Mouse (Mus musculus): ENCODE data around the gene Zbtb9. TPM values are rescaled to one million over a fixed set of nuclear protein-coding genes. Genes with fewer than 3 reads are reported as not detected.
A peak's percentile ranks its signal among the peaks of the same experiment; 100 is the strongest.
"Not testable (repeated sequence)": the region's sequence is repeated elsewhere in the genome, so short reads cannot be mapped to it uniquely, and the experiment has no call there.

The Zbtb9 gene
- total RNA-seq, 2 experiments from 2014 or later = 16.3 to 18.3 TPM

DNA sequence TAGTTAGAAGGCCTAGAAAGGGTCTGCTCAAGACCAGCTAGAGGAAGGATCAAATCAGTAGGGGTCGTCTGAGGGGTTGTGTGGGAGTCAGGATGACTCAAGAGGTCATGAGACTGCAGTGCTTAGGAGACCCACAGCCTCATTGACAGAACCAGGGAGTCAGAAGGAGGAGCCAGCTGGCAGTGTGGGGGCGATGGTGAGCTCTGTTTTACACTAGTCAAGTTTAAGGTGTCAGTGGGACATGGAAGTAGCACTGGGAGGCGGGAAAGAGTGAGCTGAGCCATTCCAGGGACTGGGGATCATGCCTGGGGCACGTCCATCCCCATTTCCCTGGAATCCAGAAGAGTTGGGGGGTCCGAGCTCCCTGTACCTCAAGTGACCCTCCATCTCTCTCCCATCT, 14.1 kb upstream of the Zbtb9 start:
- no peak overlapping the region; the same call in 1 of the 2 replicates for H3K27ac ChIP-seq
- H3K4me3 ChIP-seq = no peak overlapping the region
- intact Hi-C loops (cut with DNase I) = no loop called here
- DNase-seq (ENCODE audit: extremely low spot score in 1 of 2, low spot score in 2 of 2) = no peak
- no peak for TF ChIP-seq CTCF (IDR thresholded peaks at IDR 0.05)

DNA sequence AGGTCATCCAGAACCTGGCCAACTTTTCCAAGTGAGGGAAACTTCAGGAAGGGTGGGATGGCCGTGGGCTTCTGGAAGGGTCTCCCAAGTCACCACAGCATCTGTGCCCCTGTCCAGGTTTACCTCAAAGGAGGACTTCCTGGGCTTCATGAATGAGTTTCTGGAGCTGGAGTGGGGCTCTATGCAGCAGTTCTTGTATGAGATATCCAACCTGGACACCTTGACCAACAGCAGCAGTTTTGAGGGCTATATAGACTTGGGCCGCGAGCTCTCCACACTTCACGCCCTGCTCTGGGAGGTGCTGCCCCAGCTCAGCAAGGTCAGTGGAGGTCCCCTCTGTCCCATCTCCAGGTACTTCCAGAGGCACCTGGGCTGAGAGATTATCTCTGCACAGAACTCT, 13.2 kb upstream of the Zbtb9 start:
- DNase-seq (ENCODE audit: extremely low spot score in 1 of 2, low spot score in 2 of 2) = no peak
- no peak overlapping the region for H3K27ac ChIP-seq
- H3K4me3 ChIP-seq = no peak overlapping the region
- TF ChIP-seq CTCF (IDR thresholded peaks at IDR 0.05) = no peak
- intact Hi-C loops (cut with DNase I) = no loop called here

DNA sequence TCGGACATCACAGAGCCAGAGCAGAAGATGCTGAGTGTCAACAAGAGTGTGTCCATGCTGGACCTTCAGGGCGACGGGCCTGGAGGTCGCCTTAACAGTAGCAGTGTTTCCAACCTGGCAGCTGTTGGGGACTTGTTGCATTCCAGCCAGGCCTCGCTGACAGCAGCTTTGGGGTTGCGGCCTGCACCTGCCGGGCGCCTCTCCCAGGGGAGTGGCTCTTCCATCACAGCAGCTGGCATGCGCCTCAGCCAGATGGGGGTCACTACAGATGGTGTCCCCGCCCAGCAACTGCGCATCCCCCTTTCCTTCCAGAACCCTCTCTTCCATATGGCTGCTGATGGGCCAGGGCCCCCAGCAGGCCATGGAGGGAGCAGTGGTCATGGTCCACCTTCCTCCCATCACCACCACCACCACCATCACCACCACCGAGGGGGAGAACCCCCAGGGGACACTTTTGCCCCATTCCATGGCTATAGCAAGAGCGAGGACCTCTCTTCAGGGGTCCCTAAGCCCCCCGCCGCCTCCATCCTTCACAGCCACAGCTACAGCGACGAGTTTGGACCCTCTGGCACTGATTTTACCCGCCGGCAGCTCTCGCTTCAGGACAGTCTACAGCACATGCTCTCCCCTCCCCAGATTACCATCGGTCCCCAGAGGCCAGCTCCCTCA, 11.3 kb upstream of the Zbtb9 start:
- intact Hi-C loops (cut with DNase I) = no loop called here
- Histone ChIP-seq H3K27ac (no peak overlapping the region), H3K4me3 (no peak overlapping the region)
- no peak for TF ChIP-seq CTCF (IDR thresholded peaks at IDR 0.05)
- DNase-seq (ENCODE audit: extremely low spot score in 1 of 2, low spot score in 2 of 2) = no peak

DNA sequence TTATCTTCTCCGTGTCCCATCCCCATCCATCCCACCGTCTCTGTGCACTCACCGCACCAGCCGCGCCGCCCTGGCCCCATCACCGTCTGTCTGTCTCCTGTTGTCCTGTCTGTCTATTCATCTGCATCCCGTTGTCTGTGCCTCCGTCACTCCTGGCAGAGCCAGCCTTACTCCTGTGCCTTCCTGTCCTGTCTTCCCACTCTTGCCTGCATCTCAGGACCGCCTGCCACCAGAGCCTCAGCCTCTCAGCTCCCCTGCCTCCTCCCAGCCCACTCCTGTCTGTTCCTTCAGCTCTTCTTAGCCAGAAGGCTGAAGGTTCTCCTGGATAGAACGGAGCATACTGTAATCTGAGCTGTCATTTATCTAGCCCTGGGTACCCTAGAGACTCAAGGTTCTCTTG, 6.0 kb upstream of the Zbtb9 start:
- TF ChIP-seq CTCF (IDR thresholded peaks at IDR 0.05) = no peak
- H3K27ac ChIP-seq = peak overlapping the region; percentile 83
- intact Hi-C loops (cut with DNase I) = no loop called here
- no peak overlapping the region for H3K4me3 ChIP-seq
- no peak for DNase-seq (ENCODE audit: extremely low spot score in 1 of 2, low spot score in 2 of 2)

DNA sequence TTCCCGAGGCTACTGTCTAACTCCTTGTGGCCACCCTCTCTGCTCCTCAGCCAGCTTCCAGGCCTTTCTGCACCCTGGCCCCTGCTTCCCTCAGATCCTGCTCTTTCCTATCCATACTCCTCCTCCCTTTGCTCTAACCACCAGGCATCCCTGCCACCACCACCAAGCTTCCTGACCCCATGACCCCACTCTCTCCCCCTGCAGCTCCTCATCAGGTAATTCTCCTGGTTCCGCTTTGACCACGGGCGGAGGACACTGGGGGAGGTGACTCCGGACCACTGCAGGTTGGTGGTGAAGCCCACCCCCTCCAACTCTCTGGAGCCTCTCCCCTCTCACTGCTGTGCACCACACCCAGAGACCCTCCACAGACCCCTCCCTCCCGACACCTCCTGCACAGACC, 5.5 kb upstream of the Zbtb9 start:
- intact Hi-C loops (cut with DNase I) = no loop called here
- peak overlapping the region; percentile 83 for H3K27ac ChIP-seq
- H3K4me3 ChIP-seq = no peak overlapping the region
- DNase-seq (ENCODE audit: extremely low spot score in 1 of 2, low spot score in 2 of 2) = no peak
- no peak for TF ChIP-seq CTCF (IDR thresholded peaks at IDR 0.05)

DNA sequence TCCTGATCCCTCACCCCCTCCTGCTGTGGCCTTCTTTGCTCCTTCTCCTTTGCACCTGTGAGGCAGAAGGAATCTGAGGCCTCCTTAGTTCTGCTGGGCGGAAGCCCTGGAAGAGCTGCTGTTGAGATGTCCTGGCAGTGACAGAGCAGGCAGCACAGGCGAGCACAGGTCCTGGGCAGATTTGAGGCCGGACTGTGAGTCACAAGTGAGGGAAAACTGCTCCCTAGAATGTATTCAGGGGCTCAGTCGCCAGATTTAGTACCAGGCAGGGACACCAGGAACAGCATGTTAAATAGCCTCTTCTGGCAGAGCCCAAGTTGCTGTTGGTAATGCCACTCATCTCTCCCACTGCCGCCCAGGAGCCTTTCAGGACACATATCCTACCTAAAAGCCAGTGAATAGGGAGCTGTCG, 4.8 kb upstream of the Zbtb9 start:
- H3K4me3 ChIP-seq = no peak overlapping the region
- peak overlapping the region; percentile 83 for H3K27ac ChIP-seq
- DNase-seq (ENCODE audit: extremely low spot score in 1 of 2, low spot score in 2 of 2) = no peak
- intact Hi-C loops (cut with DNase I) = loop anchor here (2.0 kb wide), 1 partner anchor 15 kb away; no protein-coding TSS in a partner anchor
- no peak for TF ChIP-seq CTCF (IDR thresholded peaks at IDR 0.05)

DNA sequence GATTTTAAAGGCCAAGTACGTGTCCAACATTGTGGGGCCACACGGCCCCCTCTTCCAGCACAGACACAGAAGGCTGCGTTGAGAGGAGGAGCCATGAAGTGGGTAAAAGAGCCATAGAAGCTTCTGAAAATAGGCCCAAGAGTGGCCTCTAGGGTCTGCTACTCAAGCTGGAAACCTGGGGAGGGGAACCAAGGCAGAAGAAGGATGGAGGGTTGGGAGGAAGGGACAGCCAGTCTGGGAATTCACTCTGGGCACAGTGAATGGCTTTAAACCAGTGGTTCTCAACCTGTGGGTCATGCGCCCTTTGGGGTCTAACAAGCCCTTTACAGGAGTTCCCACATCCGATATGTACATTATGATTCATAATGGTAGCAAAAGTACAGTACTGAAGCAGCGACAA, 3.7 kb upstream of the Zbtb9 start:
- intact Hi-C loops (cut with DNase I) = loop anchor here (2.0 kb wide), 1 partner anchor 16 kb away; no protein-coding TSS in a partner anchor
- H3K4me3 ChIP-seq = no peak overlapping the region
- DNase-seq (ENCODE audit: extremely low spot score in 1 of 2, low spot score in 2 of 2) = no peak
- no peak for TF ChIP-seq CTCF (IDR thresholded peaks at IDR 0.05)
- peak overlapping the region; percentile 83 for H3K27ac ChIP-seq

DNA sequence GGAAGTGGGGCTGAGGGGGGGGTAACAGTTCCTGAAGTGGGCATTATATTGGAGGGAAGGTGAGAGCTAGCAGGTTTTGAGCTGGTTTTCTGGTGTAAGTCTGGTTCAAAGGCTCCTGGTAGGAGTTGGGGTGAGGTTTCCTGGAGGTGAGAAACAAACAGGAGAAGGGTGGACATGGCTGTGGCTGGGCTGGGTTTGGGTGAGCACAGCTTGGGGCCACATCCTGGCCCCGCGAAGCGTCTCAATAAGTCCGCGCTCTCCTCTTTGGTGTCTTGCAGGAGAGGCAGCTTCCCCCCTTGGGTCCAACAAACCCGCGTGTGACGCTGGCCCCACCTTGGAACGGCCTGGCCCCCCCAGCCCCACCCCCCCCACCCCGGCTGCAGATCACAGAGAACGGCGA, 2.7 kb upstream of the Zbtb9 start:
- H3K27ac ChIP-seq = peak overlapping the region; percentile 83

DNA sequence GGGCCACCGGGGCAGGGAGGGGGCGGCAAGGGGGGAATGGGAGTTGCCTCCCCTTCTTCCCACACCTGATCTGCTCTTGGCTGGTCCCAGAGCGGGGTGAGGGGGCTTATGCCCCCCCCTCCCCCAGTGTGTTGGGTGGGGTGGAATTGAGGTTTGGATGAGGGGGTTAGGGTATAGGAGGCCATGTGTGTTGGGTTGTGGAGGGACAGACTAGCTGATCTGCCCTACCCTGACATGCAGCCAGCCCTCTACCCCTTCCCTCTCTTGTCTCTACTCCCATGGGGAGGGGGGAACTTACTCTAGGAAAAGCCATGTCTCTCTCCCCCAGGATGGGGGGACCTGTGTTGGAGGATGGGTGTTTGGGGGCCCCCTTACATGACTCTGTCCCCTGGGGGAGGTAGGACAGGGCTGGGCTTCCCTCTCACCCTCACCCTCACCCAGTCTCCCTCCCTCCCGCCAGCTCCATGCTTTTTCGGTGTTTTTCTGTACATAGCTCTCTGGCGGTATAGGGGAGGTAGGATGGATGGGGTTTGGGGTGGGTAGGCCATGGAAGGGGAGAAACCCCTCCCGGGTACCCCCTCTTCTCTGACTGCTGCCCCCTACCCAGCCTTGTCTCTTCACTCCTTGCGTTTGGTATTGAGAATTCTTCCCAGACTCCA, 1.6 kb upstream of the Zbtb9 start:
- TF ChIP-seq CTCF (IDR thresholded peaks at IDR 0.05) = no peak
- no peak overlapping the region for H3K4me3 ChIP-seq
- intact Hi-C loops (cut with DNase I) = no loop called here
- peak overlapping the region; percentile 19; the same call in 1 of the 2 replicates for H3K27ac ChIP-seq
- no peak for DNase-seq (ENCODE audit: extremely low spot score in 1 of 2, low spot score in 2 of 2)

More for the DNA sequence above, 2.7 kb upstream of the Zbtb9 start:
- intact Hi-C loops (cut with DNase I) = no loop called here
- no peak overlapping the region for H3K4me3 ChIP-seq
- DNase-seq (ENCODE audit: extremely low spot score in 1 of 2, low spot score in 2 of 2) = no peak
- no peak for TF ChIP-seq CTCF (IDR thresholded peaks at IDR 0.05)

DNA sequence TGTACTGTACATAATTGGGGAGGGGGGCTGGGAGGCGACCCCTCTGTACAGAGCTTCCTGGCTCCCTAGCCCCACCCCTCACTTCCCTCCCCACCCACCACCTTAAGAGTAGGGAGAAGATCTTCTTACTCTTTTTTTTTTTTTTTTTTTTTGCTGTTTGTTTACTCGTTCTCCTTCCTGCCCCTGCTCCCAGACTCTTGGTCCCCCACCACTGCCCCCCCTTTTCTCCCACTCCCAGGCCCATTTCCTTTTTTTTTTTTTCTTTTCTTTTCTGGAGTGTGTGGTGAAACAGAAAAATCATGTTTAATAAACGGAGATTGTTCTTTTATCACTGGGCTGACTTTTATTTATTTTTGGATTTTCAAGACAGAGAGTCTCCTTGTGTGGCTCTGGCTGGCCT, 860 bp upstream of the Zbtb9 start:
- intact Hi-C loops (cut with DNase I) = loop anchor here (1.0 to 2.0 kb wide), 2 partner anchors 39 to 49 kb away; partner anchors contain the start of gene Phf1
- no peak for DNase-seq (ENCODE audit: extremely low spot score in 1 of 2, low spot score in 2 of 2)
- peak overlapping the region; percentile 89 for H3K4me3 ChIP-seq
- no peak for TF ChIP-seq CTCF (IDR thresholded peaks at IDR 0.05)
- H3K27ac ChIP-seq = peak overlapping the region; percentile 90

DNA sequence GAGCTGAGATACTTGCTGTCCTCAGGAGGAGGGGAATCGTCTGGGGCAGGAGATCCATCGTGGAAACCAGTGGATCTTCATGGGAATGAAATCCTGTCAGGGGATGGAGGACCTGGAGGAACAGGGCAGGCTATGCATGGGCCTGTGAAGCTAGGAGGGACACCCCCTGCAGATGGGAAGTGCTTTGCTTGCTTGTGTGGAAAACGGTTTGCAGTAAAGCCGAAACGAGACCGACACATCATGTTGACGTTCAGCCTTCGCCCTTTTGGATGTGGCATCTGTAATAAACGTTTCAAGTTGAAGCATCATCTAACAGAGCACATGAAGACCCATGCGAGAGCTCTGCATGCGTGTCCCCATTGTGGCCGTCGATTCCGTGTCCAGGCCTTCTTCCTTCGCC, 1.6 kb downstream of the Zbtb9 start:
- no peak overlapping the region for H3K4me3 ChIP-seq
- intact Hi-C loops (cut with DNase I) = no loop called here
- no peak for DNase-seq (ENCODE audit: extremely low spot score in 1 of 2, low spot score in 2 of 2)
- TF ChIP-seq CTCF (IDR thresholded peaks at IDR 0.05) = no peak
- H3K27ac ChIP-seq = no peak overlapping the region

DNA sequence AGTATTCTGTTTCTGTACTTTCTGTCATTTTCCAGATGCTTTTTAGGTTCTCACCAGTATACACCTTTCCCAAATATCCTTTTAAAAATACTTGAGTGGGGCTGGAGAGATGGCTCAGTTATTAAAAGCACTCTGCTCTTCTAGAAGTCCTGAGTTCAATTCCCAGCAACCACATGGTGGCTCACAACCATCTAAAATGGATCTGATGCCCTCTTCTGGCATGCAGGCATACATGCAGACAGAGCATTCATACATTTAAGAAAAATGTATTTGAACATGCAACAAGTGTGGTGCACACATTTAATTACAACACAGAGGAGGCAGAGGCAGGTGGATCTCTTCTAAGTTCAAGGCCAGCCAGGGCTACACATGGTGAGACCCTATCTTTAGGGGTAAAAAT, 2.4 kb downstream of the Zbtb9 start:
- no peak overlapping the region for H3K4me3 ChIP-seq
- H3K27ac ChIP-seq = no peak overlapping the region
- no peak for DNase-seq (ENCODE audit: extremely low spot score in 1 of 2, low spot score in 2 of 2)
- intact Hi-C loops (cut with DNase I) = no loop called here
- peak; percentile 29 for TF ChIP-seq CTCF (IDR thresholded peaks at IDR 0.05)

DNA sequence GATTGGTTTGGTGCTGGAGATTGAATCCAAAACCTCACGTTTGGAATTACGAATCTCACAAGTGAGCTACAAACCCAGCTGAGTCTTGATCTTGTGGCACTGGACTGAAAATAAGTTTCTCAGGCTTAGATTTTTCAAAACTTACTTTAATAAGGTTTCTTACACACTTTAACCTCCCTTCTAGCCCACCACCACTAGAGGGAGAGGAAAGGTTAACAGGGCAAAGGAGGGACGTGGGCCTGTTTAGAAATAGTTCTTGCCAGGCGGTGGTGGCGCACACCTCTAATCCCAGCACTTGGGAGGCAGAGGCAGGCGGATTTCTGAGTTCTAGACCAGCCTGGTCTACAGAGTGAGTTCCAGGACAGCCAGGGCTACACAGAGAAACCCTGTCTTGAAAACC, 4.4 kb downstream of the Zbtb9 start:
- DNase-seq (ENCODE audit: extremely low spot score in 1 of 2, low spot score in 2 of 2); H3K4me3 ChIP-seq; intact Hi-C loops (cut with DNase I); H3K27ac ChIP-seq: not testable (repeated sequence)

Data from left cerebral cortex, adult 2 months (tissue).